Mouse (Mus musculus) intestine, embryonic 16.5 days (tissue): Measurements from ENCODE around the gene Ift20. TPM values are rescaled to one million over a fixed set of nuclear protein-coding genes. Genes with fewer than 3 reads are reported as not detected.

Experiments used
- polyA plus RNA-seq: library from polyadenylated mRNA; unstranded; fragments of >200 nt; fragmentation: Nextera tagmentation; extraction: Ambion mirVana; gene quantifications from 2 replicates; pipeline ENCODE4 v1.2.1, GENCODE M21; 2015

Ift20 gene
- polyA plus RNA-seq, 1 experiment from 2014 or later, result 124 TPM

Other genes starting within 250 kb of the Ift20 start
- gene BC030499, start 245.5 kb upstream of the Ift20 start, polyA plus RNA-seq, result 0.32 TPM in 1 of 2 replicates, not detected in the other
- 23.4 and 27.3 TPM in 2 replicates for gene Spag5, start 234.8 kb upstream of the Ift20 start, polyA plus RNA-seq
- 33.3 and 34.0 TPM in 2 replicates for gene Aldoc, start 213.4 kb upstream of the Ift20 start, polyA plus RNA-seq
- 92.9 and 93.1 TPM in 2 replicates for gene Pigs, start 207.9 kb upstream of the Ift20 start, polyA plus RNA-seq
- 29.5 and 29.9 TPM in 2 replicates for gene Unc119, start 192.9 kb upstream of the Ift20 start, polyA plus RNA-seq
- not detected in 2 replicates for gene Foxn1, start 149.8 kb upstream of the Ift20 start, polyA plus RNA-seq
- gene Slc13a2, start 114.1 kb upstream of the Ift20 start, polyA plus RNA-seq, result 4.6 and 6.7 TPM in 2 replicates
- 11.0 and 12.8 TPM in 2 replicates for gene Slc46a1, start 70.7 kb upstream of the Ift20 start, polyA plus RNA-seq
- 1.6 and 2.1 TPM in 2 replicates for gene Sarm1, start 38.6 kb upstream of the Ift20 start, polyA plus RNA-seq
- gene Vtn, start 37.3 kb upstream of the Ift20 start, polyA plus RNA-seq, result 18.1 and 29.3 TPM in 2 replicates
- not detected in 2 replicates for gene Sebox, start 32.9 kb upstream of the Ift20 start, polyA plus RNA-seq
- gene Tmem199, start 24.2 kb upstream of the Ift20 start, polyA plus RNA-seq, result 60.6 and 62.2 TPM in 2 replicates
- 135 and 146 TPM in 2 replicates for gene Poldip2, start 24.2 kb upstream of the Ift20 start, polyA plus RNA-seq
- gene Tnfaip1, start within 50 bp of the Ift20 start, polyA plus RNA-seq, result 86.4 and 88.6 TPM in 2 replicates
- gene Tmem97, start 14.4 kb downstream of the Ift20 start, polyA plus RNA-seq, result 228 and 248 TPM in 2 replicates
- 8.4 and 8.8 TPM in 2 replicates for gene Nlk, start 161.0 kb downstream of the Ift20 start, polyA plus RNA-seq
- 35.9 and 38.5 TPM in 2 replicates for gene Ccnq, start 215.4 kb downstream of the Ift20 start, polyA plus RNA-seq